Mouse (Mus musculus) thymus, postnatal 10 days (tissue): ENCODE measurements around the gene Tmem33.

Source experiments
- DNase-seq, 2 experiments: peaks; one replicate each; pipeline ENCODE4 v3.0.0; 2021; ENCODE audit warnings: low spot score in 2 of 2

The Tmem33 gene

GRCm38 (mm10) chr5:67321656-67322268 is 61.4 kb downstream of the Tmem33 start:
- DNase-seq = no peak

DNA sequence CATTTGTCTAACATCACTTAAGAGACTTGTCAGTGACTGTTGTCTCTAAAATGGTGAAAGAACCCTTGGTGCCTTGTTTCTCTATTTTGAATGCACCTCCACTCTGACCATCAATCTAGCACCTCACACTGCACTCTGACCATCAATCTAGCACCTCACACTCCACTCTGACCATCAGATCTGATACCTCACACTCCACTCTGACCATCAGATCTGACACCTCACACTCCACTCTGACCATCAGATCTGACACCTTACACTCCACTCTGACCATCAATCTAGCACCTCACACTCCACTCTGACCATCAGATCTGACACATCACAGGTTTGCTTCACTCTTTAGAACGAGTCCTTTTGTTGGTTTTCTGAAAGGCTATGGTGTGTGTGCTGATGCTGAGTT is 63.7 kb downstream of the Tmem33 start:
- DNase-seq = no peak

- no peak for DNase-seq
Measured at GRCm38 (mm10) chr5:67340811-67341210, 80.4 kb downstream of the Tmem33 start.
